Mouse (Mus musculus): Measurements from ENCODE around the gene Slc9c1. TPM values are rescaled to one million over a fixed set of nuclear protein-coding genes. Genes with fewer than 3 reads are reported as not detected.

Slc9c1 gene
- polyA plus RNA-seq, 2 experiments: not detected

DNA sequence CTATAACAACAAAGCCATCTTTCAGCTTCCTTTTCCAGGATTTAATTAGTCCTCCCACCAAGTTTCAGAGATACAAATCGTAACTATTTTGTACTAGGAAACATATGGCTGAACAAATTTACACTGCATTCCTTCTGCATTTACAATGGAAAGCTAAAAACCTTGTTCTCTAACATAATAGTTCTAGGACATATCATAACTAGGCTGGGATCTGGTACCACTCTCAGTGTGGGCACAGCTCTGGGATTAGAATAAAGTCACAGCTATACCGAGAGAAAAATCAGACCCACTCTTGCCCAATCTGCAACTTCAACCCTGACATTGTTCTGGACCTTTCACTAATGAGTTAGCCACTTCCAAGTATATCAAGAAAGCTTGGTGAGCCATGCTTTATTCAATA lies 100.7 kb downstream of the Slc9c1 start:
- DNase-seq (ENCODE audit: low spot score) (no peak), ATAC-seq (ENCODE audit: low FRiP score, low read depth) (no peak)
- H3K27me3 ChIP-seq (ENCODE audit: control insufficient read depth, insufficient read depth, low read length): no peaks in the 10 kb centered on the region
- no peak overlapping the region for H3K4me2 ChIP-seq (replicated peaks; ENCODE audit: low read depth, low read length, severe bottlenecking)
- H3K36me3 ChIP-seq (ENCODE audit: control insufficient read depth, insufficient read depth, low read length): no peaks in the 10 kb centered on the region
- 78% methylated on average over 2 of the region's 2 CpGs for WGBS
- H3K9me3 ChIP-seq (ENCODE audit: control insufficient read depth, low read length): no peaks in the 10 kb centered on the region
- H3K27ac ChIP-seq (replicated peaks; ENCODE audit: low read depth, low read length): no peak overlapping the region
- no peak for TF ChIP-seq POLR2A (IDR thresholded peaks at IDR 0.05; ENCODE audit: borderline replicate concordance, extremely low read depth, insufficient read depth, insufficient read length)
- H3K4me3 ChIP-seq (replicated peaks; ENCODE audit: low read length): no peak overlapping the region
- H3K4me1 ChIP-seq (ENCODE audit: control insufficient read depth, insufficient read depth, low read length): no peaks in the 10 kb centered on the region
- H3K9ac ChIP-seq (ENCODE audit: low read depth, low read length, severe bottlenecking): no peak overlapping the region

DNA sequence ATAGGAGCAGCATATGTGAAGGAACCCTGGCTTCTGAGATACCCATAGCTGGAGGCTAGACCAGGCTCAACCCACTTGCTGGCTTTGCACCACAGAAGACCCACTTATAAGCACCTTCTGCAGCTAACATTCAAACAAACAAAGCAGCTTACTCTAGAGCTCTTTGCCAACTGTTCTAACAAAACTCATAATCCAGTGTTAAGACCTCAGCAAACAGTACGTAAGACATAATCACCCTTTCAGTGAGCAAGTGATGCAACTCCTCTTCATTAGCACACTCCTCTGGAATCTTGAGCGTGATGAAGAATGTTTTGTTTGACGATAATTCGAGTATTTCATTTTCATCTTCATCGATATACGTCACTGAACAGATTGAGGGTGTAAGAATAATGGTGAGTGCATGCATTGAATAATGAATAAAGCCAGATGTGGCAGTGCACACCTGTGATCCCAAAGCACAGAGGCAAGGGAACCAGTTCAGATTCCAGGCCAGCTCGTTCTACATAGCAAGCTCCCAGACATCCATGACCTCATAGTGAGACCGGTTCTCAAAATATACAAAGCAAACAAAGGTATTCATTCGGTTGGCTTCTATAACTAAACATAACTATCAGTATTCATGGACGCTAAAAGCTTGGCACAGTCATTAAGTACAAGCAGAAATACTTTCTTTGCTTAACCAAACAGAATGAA lies 105.1 kb downstream of the Slc9c1 start:
- TF ChIP-seq POLR2A (IDR thresholded peaks at IDR 0.05; ENCODE audit: borderline replicate concordance, extremely low read depth, insufficient read depth, insufficient read length): no peak
- 77% methylated on average over 10 of the region's 10 CpGs for WGBS
- Histone ChIP-seq H3K27ac (replicated peaks; ENCODE audit: low read depth, low read length) (no peak overlapping the region), H3K4me1 (ENCODE audit: control insufficient read depth, insufficient read depth, low read length) (no peaks in the 10 kb centered on the region), H3K9me3 (ENCODE audit: control insufficient read depth, low read length) (no peaks in the 10 kb centered on the region), H3K4me3 (replicated peaks; ENCODE audit: low read length) (no peak overlapping the region), H3K9ac (ENCODE audit: low read depth, low read length, severe bottlenecking) (no peak overlapping the region), H3K36me3 (ENCODE audit: control insufficient read depth, insufficient read depth, low read length) (no peaks in the 10 kb centered on the region), H3K4me2 (replicated peaks; ENCODE audit: low read depth, low read length, severe bottlenecking) (no peak overlapping the region), H3K27me3 (ENCODE audit: control insufficient read depth, insufficient read depth, low read length) (no peaks in the 10 kb centered on the region)
- ATAC-seq (ENCODE audit: low FRiP score, low read depth): no peak
- DNase-seq (ENCODE audit: low spot score): no peak

- Histone ChIP-seq H3K4me2 (replicated peaks; ENCODE audit: low read depth, low read length, severe bottlenecking) (no peak overlapping the region), H3K4me3 (replicated peaks; ENCODE audit: low read length) (no peak overlapping the region), H3K9ac (ENCODE audit: low read depth, low read length, severe bottlenecking) (no peak overlapping the region), H3K4me1 (ENCODE audit: control insufficient read depth, insufficient read depth, low read length) (no peaks in the 10 kb centered on the region), H3K27me3 (ENCODE audit: control insufficient read depth, insufficient read depth, low read length) (no peaks in the 10 kb centered on the region), H3K27ac (replicated peaks; ENCODE audit: low read depth, low read length) (no peak overlapping the region), H3K9me3 (ENCODE audit: control insufficient read depth, low read length) (no peaks in the 10 kb centered on the region), H3K36me3 (ENCODE audit: control insufficient read depth, insufficient read depth, low read length) (no peaks in the 10 kb centered on the region)
- DNase-seq (ENCODE audit: low spot score) (no peak), ATAC-seq (ENCODE audit: low FRiP score, low read depth) (no peak)
- WGBS: 50% methylated on average over 3 of the region's 3 CpGs
- no peak for TF ChIP-seq POLR2A (IDR thresholded peaks at IDR 0.05; ENCODE audit: borderline replicate concordance, extremely low read depth, insufficient read depth, insufficient read length)
These were observed 106.2 kb downstream of the Slc9c1 start for GRCm38 (mm10) chr16:45641301-45641700.

- no peak overlapping the region for H3K4me3 ChIP-seq (replicated peaks; ENCODE audit: low read length)
- TF ChIP-seq POLR2A (IDR thresholded peaks at IDR 0.05; ENCODE audit: borderline replicate concordance, extremely low read depth, insufficient read depth, insufficient read length): no peak
- H3K27ac ChIP-seq (replicated peaks; ENCODE audit: low read depth, low read length): no peak overlapping the region
- no peaks in the 10 kb centered on the region for H3K36me3 ChIP-seq (ENCODE audit: control insufficient read depth, insufficient read depth, low read length)
- no peaks in the 10 kb centered on the region for H3K9me3 ChIP-seq (ENCODE audit: control insufficient read depth, low read length)
- H3K4me2 ChIP-seq (replicated peaks; ENCODE audit: low read depth, low read length, severe bottlenecking): no peak overlapping the region
- H3K9ac ChIP-seq (ENCODE audit: low read depth, low read length, severe bottlenecking): no peak overlapping the region
- no peaks in the 10 kb centered on the region for H3K4me1 ChIP-seq (ENCODE audit: control insufficient read depth, insufficient read depth, low read length)
- no peaks in the 10 kb centered on the region for H3K27me3 ChIP-seq (ENCODE audit: control insufficient read depth, insufficient read depth, low read length)
- 90% methylated on average over 3 of the region's 3 CpGs for WGBS
- no peak for DNase-seq (ENCODE audit: low spot score)
- ATAC-seq (ENCODE audit: low FRiP score, low read depth): no peak
These were observed 108.8 kb downstream of the Slc9c1 start for GRCm38 (mm10) chr16:45643944-45644343.

- ATAC-seq (ENCODE audit: low FRiP score, low read depth) (no peak), DNase-seq (ENCODE audit: low spot score) (no peak)
- no peak overlapping the region for H3K27ac ChIP-seq (replicated peaks; ENCODE audit: low read depth, low read length)
- no peak for TF ChIP-seq POLR2A (IDR thresholded peaks at IDR 0.05; ENCODE audit: borderline replicate concordance, extremely low read depth, insufficient read depth, insufficient read length)
- H3K36me3 ChIP-seq (ENCODE audit: control insufficient read depth, insufficient read depth, low read length): no peaks in the 10 kb centered on the region
- no peak overlapping the region for H3K4me2 ChIP-seq (replicated peaks; ENCODE audit: low read depth, low read length, severe bottlenecking)
- WGBS: 52% methylated on average over 6 of the region's 6 CpGs
- no peak overlapping the region for H3K4me3 ChIP-seq (replicated peaks; ENCODE audit: low read length)
- H3K9me3 ChIP-seq (ENCODE audit: control insufficient read depth, low read length): no peaks in the 10 kb centered on the region
- no peak overlapping the region for H3K9ac ChIP-seq (ENCODE audit: low read depth, low read length, severe bottlenecking)
- no peaks in the 10 kb centered on the region for H3K4me1 ChIP-seq (ENCODE audit: control insufficient read depth, insufficient read depth, low read length)
- H3K27me3 ChIP-seq (ENCODE audit: control insufficient read depth, insufficient read depth, low read length): no peaks in the 10 kb centered on the region
These were observed 109.3 kb downstream of the Slc9c1 start for GRCm38 (mm10) chr16:45644380-45644779.

Measured in limb, embryonic 14.5 days (tissue).